Mouse (Mus musculus) cortical plate, adult 2 months (tissue): ENCODE data around the gene Ank3. TPM values are rescaled to one million over a fixed set of nuclear protein-coding genes. Genes with fewer than 3 reads are reported as not detected.
A peak's percentile ranks its signal among the peaks of the same experiment; 100 is the strongest.

Experiments
- H3K27ac ChIP-seq: fragments of 200-500 bp; 2 replicates; pipeline ENCODE4 v1.5.1; 2012; ENCODE audit warnings: low read length, control low read depth, inconsistent platforms; ENCODE audit not compliant: insufficient read depth
- H3K4me1 ChIP-seq: fragments of 200-500 bp; 2 replicates; pipeline ENCODE4 v1.6.1; 2011; ENCODE audit warnings: low read length; ENCODE audit not compliant: control insufficient read depth, insufficient read depth
- H3K4me3 ChIP-seq: fragments of 200-500 bp; 2 replicates; pipeline ENCODE4 v1.5.1; 2011; ENCODE audit warnings: mild to moderate bottlenecking, low read length, control low read depth; ENCODE audit not compliant: insufficient read depth
- CTCF ChIP-seq: fragments of 200-500 bp; IDR thresholded peaks from 2 replicates; pipeline ENCODE4 v1.5.1; 2011; ENCODE audit warnings: mild to moderate bottlenecking, control low read depth, low read length; ENCODE audit not compliant: insufficient read depth; ENCODE audit errors: extremely low read depth
- POLR2A ChIP-seq: fragments of 200-500 bp; IDR thresholded peaks from 2 replicates; pipeline ENCODE4 v1.6.1; 2011; ENCODE audit warnings: mild to moderate bottlenecking, low read length, control low read depth; ENCODE audit not compliant: insufficient read depth; ENCODE audit errors: extremely low read depth
- polyA plus RNA-seq: library from polyadenylated mRNA; depleted of rRNA; stranded (reverse); fragments of >200 nt; gene quantifications from 2 replicates; pipeline ENCODE4 v1.2.3, GENCODE M21; 2012

Gene Ank3
- polyA plus RNA-seq, 1 experiment: 188 TPM

GRCm38 (mm10) chr10:69573746-69574145 is 175.2 kb downstream of the Ank3 start:
- no peak for TF ChIP-seq POLR2A
- TF ChIP-seq CTCF: no peak
- Histone ChIP-seq H3K4me3 (no peak overlapping the region), H3K4me1 (peaks cover 27% of the 10 kb centered on the region), H3K27ac (peak overlapping the region; percentile 78)

DNA sequence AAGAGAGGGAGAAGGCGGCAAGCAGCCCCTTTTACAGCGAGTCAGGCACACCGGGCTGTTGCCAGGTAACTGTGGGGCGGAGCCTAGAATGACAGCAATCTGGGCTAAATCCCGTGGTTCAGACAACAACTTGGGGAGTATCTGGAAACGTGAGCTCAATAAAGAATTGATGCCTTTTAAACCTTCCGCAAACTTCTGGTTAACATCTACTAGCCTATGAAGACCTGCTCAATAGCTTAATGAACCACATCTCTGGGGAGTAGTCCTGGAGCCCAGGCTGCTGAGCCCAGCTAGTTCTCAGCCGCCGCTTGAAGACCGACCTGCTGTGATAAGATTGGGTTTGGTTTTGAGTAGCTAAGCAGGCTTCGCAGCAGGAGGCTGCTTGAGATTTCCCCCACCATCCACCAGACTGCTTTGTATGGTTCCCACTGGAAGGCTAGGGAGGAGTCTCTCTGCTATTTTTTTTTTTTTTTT is 175.7 kb downstream of the Ank3 start:
- Histone ChIP-seq H3K27ac (peak overlapping the region; percentile 78), H3K4me1 (peaks cover 27% of the 10 kb centered on the region), H3K4me3 (no peak overlapping the region)
- 0 out of 2 replicates have a peak, but pooled peaks have one; percentile 23 for TF ChIP-seq POLR2A
- TF ChIP-seq CTCF: no peak

GRCm38 (mm10) chr10:69574894-69575293 is 176.3 kb downstream of the Ank3 start:
- Histone ChIP-seq H3K4me3 (no peak overlapping the region), H3K27ac (no peak overlapping the region), H3K4me1 (peaks cover 25% of the 10 kb centered on the region)
- no peak for TF ChIP-seq CTCF
- no peak for TF ChIP-seq POLR2A

DNA sequence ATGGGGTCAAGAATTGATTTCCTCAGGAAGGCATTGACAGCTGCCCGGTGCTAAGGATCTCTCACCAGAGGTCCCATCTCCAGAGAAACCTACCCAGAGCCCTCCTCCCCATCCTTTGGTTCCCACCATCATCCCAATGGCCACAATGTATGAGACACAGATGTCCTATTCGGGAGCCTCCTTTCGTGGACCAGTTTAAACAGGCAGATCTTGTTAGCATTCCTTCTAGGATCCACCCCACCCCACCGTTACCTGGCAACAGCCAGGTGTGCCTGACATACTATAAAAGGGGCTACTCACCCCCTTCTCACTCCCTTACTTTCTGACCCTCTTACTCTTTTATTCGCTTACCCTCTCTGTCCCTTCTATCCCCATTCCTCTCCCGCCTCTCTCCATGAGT is 176.9 kb downstream of the Ank3 start:
- Histone ChIP-seq H3K27ac (no peak overlapping the region), H3K4me1 (peaks cover 24% of the 10 kb centered on the region), H3K4me3 (no peak overlapping the region)
- TF ChIP-seq CTCF: no peak
- no peak for TF ChIP-seq POLR2A

DNA sequence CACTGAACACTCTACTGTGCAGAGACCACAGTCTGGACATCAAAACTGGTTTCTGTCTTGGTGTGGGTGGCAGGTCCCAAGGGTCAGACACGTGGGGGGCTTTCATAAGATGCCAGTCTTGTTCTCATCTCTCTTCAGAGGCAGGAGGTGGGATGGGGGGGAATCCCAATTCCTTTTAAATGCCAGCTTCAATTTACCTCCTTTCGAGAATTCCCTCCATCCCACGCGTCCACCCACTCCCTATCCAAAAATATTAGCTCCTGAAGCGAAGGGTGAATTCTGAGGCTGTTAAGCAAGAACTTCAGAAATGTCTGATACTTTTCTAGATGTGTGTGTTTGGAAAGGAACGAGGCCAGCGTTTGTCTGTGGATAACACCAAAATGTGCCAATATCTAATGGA is 177.7 kb downstream of the Ank3 start:
- Histone ChIP-seq H3K27ac (no peak overlapping the region; the same call in 1 of the 2 replicates), H3K4me3 (no peak overlapping the region), H3K4me1 (peaks cover 23% of the 10 kb centered on the region)
- TF ChIP-seq CTCF (no peak), POLR2A (no peak)

DNA sequence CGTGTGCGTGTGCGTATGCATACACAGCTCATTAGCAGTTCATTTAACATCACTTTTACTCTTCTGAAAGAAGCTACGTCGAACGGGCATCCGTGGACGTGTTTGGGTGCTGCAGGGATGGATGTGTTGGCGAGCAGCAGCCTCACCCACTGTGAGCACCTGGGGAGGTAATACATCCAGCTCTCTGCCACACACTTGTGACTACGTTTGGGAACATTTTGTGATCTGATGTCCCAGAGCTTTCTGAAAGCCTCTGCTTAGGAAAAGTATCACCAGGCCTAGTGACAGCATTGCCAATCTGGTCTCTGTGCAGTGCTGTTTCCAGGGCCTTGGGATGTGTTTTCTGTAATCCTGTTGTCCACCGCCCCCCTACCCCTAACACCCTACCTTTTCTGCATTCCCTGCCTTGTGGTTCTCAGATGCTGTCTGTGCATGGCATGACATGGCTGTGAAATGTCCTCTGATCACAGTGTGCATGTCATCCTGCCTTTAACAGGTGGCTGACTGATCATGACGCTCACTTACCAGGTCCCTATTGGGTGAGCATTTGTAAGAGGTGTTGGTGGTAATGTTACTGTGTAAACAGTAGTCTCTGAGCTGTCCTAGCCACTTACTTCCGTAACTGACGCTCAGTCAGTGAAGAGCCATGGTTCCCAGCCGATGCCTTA is 178.6 kb downstream of the Ank3 start:
- H3K4me1 ChIP-seq: peaks cover 20% of the 10 kb centered on the region

GRCm38 (mm10) chr10:69577729-69578061 is 179.1 kb downstream of the Ank3 start:
- peaks cover 22% of the 10 kb centered on the region for H3K4me1 ChIP-seq
- TF ChIP-seq POLR2A (no peak), CTCF (no peak)
- no peak overlapping the region for H3K27ac ChIP-seq
- H3K4me3 ChIP-seq: no peak overlapping the region

More for the DNA sequence above, 178.6 kb downstream of the Ank3 start:
- no peak for TF ChIP-seq POLR2A
- no peak for TF ChIP-seq CTCF
- H3K4me3 ChIP-seq: no peak overlapping the region
- 0 out of 2 replicates have a peak overlapping the region, but pooled peaks have one; percentile 49 for H3K27ac ChIP-seq

DNA sequence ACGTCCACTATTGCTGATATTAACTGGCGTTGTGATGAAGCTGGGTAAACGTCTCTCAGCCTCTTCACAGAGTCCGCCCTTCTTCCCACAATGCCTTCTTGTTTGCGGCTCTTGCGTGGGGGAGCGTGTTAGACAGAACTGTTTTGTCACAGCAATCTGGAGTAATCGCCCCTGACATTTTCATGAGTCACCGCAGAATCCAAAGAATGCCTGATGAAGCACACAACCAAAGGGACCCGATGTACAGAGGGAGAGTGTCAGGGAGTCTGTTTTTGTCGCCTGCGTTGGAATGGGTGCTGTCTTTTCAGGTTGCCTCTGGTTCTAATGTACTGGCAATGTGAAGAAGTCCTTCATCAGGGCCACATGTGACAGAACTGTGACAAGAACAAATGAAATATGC is 181.0 kb downstream of the Ank3 start:
- TF ChIP-seq POLR2A (no peak), CTCF (no peak)
- Histone ChIP-seq H3K4me1 (peaks cover 17% of the 10 kb centered on the region), H3K4me3 (no peak overlapping the region), H3K27ac (0 out of 2 replicates have a peak overlapping the region, but pooled peaks have one; percentile 48)

GRCm38 (mm10) chr10:69581525-69581924 is 183.0 kb downstream of the Ank3 start:
- TF ChIP-seq POLR2A: no peak
- no peak for TF ChIP-seq CTCF
- Histone ChIP-seq H3K4me3 (no peak overlapping the region), H3K4me1 (peaks cover 13% of the 10 kb centered on the region), H3K27ac (no peak overlapping the region)

DNA sequence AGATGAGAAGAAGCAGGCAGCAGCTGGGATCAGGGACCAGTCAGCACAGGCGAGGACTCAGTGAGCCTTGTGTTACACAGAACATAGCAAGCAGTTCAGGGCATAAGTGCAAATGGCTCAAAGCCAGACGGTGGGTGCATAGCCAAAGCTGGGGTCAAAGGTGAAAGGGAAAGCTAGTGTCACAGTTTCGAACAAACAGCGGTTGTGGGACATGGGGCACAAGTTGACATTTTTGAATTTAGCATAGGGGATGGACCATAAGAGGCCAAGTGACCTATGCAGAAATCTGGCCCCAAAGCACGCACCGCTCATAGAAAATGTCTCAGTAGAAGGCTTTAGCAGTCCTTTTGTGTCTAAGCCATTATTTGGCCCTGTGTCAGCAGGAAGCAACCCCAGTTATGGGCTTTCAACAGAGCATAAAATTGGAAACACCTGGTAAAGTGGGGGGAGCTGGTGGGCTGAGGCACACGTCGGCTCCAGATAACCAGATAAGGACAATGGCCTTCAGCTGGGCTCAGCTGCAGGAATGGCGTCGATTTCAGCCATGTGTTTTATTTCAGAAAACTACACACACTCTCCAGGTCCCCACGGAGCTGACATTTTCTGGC is 185.4 kb downstream of the Ank3 start:
- Histone ChIP-seq H3K4me1 (peaks cover 2% of the 10 kb centered on the region; the same call in 1 of the 2 replicates), H3K27ac (no peak overlapping the region), H3K4me3 (no peak overlapping the region)
- TF ChIP-seq CTCF: no peak
- TF ChIP-seq POLR2A: no peak
